Mouse (Mus musculus): ENCODE results near the gene Kcna5.

DNA sequence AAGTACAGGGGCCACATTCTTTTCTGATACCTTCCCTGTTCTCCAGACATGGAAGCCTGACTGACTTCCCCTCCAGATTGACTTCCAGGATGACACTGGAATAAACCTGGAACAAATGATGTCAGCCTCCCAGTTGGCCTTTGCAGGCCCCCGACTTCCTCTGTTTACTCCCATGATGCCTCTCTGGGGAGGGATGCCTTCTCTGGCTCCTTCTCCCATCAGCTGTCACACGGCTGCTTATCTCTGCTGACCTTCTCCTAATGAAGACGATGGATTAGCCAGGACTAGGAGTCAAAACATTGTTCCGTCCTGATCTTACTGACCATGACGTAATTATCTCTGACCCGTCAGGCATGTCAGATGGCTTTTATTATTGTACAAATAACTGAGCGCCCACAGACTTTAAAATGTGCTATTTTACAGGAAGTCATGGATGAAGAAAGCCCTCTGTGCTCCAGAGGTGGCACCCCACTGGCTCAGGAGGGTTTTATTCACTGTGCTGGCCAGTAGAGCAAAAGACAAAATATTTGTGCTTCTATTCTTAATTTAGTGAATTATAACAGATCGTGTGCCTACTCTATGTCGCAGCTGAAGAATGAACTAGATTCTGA lies 32.4 kb downstream of the Kcna5 start:
- TF ChIP-seq HCFC1 (IDR thresholded peaks at IDR 0.05; ENCODE audit: borderline replicate concordance, insufficient read depth, low read length): no peak
- no peak for TF ChIP-seq ZNF384 (IDR thresholded peaks at IDR 0.05; ENCODE audit: low read depth, low read length)

All from ES-E14 (cell line).